Mouse (Mus musculus): ENCODE data around the gene Prss45.

Gene Prss45

GRCm38 (mm10) chr9:110857781-110858472, 23.5 kb downstream of the Prss45 start, which contains the start of gene Prss50:
Prss50 (plus strand) TSS chr9:110857967.
- peak; percentile 43 to 79 for DNase-seq (ENCODE audit: low spot score in 2 of 2)

GRCm38 (mm10) chr9:110858523-110858922, 24.1 kb downstream of the Prss45 start:
- peak in 1 of 2 experiments; percentile 56 for DNase-seq (ENCODE audit: low spot score in 2 of 2)

DNA sequence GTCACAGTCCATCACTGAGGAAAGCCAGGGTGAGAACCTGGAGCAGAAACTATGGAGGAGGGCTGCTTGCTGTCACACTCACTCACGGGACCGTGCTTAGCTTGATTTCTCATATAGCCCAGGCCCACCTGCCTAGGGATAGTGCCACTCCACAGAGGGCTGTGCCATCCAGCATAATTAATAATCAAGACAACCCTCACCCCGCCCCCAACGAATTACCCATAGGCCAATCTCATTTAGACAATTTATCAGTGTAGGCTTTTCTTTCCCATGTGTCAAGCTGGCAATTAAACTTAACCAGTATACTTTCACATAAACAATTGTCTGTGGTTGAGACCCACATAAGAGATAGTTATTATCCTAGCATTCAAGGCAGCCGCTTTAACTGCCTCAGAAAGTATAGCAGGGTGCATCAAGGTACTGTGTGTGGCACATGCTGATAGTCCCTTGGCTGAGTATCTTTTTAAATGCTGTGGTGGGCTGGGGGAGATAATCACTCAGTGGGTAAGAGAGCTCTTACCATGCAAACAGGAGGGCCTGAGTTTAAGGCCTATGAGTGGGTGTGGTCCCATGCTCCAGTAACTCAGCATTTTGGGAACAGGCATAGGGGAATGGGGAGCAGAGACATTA, 24.7 kb downstream of the Prss45 start:
- DNase-seq (ENCODE audit: low spot score in 2 of 2): no peak

DNA sequence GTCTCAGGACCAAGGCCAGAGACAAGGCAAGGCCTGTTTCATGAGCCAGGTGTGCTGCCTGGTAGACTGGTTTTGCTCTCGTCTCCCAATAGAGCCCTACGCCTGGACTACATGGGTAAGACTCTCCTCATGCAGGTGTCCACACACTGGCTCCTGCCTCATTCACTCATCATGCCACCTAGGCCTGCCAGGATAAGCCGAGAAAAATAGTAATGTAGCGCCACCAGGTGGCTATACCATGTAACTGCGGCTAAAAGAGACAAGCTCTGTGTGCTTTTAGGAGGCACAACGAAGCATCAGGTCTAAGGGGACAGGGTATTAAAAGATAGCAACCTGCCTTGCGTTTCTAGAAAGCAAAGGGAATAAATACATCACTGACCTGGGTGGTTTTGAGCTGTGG, 36.6 kb downstream of the Prss45 start:
- DNase-seq (ENCODE audit: low spot score in 2 of 2): peak in 1 of 2 experiments; percentile 44

GRCm38 (mm10) chr9:110873681-110874659, 39.6 kb downstream of the Prss45 start:
- DNase-seq (ENCODE audit: low spot score in 2 of 2): no peak

DNA sequence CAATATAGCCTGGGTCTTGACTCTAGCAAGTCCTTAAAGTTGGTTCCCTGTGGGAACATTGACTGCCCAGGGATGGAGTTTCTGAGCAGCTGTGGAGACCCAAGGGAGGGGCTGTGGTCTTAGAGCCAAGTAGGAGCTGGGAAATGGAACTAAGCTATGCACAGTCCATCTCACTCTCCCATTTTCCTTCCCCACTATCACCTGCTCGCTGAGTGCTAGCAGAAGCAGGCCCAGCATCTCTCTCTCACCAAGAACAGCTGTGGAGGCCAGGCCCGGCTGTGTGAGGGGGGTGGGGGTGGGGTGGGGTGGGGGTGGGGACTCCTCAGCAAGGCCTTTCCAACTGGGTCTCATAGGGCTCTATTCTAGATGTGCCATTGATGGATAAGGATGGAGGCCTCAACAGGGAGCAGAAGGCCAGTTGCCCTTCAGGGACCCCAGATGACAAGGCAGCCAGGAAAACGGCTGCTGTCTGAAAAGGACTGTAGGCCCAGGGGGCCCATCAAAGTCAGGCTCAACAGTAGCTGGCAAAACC, 40.3 kb downstream of the Prss45 start:
- no peak for DNase-seq (ENCODE audit: low spot score in 2 of 2)

- DNase-seq (ENCODE audit: low spot score in 2 of 2): no peak
Measured at GRCm38 (mm10) chr9:110875288-110875695, 40.9 kb downstream of the Prss45 start.

- DNase-seq (ENCODE audit: low spot score in 2 of 2): no peak
Measured at GRCm38 (mm10) chr9:110877353-110877752, 43.0 kb downstream of the Prss45 start.

- DNase-seq (ENCODE audit: low spot score in 2 of 2): no peak
Measured at GRCm38 (mm10) chr9:110877888-110878287, 43.5 kb downstream of the Prss45 start.

GRCm38 (mm10) chr9:110879191-110879920, 45.0 kb downstream of the Prss45 start, which contains the start of gene Als2cl:
Als2cl (plus strand) TSS chr9:110879870.
- DNase-seq (ENCODE audit: low spot score in 2 of 2): no peak

GRCm38 (mm10) chr9:110879998-110880561, 45.7 kb downstream of the Prss45 start, which contains the start of gene Tmie:
Tmie (minus strand) TSS chr9:110880113.
- no peak for DNase-seq (ENCODE audit: low spot score in 2 of 2)

GRCm38 (mm10) chr9:110880772-110881171, 46.4 kb downstream of the Prss45 start:
- DNase-seq (ENCODE audit: low spot score in 2 of 2): no peak

DNA sequence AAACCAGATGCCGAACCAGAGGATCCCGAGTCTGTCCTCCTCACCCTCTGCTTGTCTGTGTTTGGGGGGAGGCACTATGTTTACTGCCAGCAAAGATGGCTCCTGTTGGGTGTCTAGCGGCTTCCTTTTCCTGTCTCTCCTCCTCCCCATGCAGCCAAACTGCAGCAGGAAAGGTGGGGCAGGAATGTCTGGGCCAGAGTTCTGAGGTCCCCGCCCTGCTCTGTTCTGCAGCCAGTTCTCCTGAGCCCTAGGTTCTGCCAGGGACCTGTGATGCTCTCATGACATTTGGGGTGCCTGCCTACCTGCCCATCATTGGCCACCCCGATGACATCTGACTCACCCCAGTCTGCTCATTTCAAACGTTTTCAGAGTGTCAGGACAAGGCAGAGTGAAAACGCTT, 47.6 kb downstream of the Prss45 start:
- no peak for DNase-seq (ENCODE audit: low spot score in 2 of 2)

- no peak for DNase-seq (ENCODE audit: low spot score in 2 of 2)
Measured at GRCm38 (mm10) chr9:110887388-110888303, 53.3 kb downstream of the Prss45 start.

- DNase-seq (ENCODE audit: low spot score in 2 of 2): no peak
Measured at GRCm38 (mm10) chr9:110888935-110889334, 54.5 kb downstream of the Prss45 start.

DNA sequence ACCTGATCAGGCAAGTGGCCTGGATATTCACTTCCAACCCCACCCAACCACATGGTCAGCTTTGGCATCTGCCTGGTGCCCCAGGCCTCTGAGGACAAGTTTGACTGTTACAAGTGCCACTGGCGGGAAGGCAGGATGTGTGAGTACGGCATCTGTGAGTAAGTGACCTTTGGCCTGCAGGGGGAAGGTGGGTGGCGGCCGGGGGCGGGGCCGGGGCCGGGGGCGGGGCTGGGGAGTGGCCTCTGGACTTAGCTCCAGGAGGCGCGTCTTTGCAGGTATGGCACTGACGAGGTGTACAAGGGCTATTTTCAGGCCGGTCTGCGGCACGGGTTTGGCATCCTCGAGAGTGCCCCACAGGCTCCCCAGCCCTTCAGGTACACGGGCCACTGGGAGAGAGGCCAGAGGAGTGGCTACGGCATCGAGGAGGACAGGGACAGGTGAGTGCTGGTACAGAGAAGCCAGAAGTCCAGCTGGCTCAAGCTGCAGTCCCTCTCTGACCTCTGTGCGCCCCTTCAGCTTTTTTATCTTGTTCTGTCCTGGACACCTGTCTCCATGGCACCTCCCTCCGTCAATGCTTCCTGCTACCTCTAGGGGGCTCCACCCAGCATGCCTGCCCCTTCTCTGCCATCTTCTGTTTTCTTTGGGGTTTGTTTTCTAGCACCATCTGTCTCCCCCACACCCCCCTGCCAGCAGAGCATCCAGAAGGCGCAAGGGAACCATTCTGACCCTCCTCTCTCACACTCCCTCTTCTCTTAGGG, 55.8 kb downstream of the Prss45 start:
- DNase-seq (ENCODE audit: low spot score in 2 of 2): no peak

All from spleen, postnatal 4 days (tissue).